Mouse (Mus musculus): ENCODE measurements around the gene Pds5b. TPM values are rescaled to one million over a fixed set of nuclear protein-coding genes. Genes with fewer than 3 reads are reported as not detected.
"Not testable (repeated sequence)": the region's sequence is repeated elsewhere in the genome, so short reads cannot be mapped to it uniquely, and the experiment has no call there.

Pds5b gene
- total RNA-seq, 2 experiments from 2014 or later, result 37.8 to 41.5 TPM

DNA sequence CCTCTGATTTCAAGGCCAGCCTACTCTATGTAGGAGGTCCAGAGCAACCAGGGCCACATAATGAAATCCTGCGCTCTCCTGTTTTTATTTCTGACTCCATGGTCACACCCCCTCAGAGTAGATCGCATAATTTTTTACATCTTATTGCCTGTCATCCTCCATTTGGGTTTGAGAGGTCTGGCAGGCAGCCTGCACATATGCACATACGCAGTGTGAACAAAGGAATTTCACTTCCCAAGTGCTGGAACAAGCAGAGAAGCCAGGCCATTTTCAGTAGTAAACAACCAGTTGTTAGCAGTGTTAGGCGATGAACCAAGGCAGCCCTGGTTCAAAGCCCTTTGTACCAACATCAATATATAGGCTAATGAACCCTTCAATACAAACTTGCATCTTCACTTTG lies 147.6 kb downstream of the Pds5b start:
- DNase-seq (ENCODE audit: low spot score in 2 of 2), result no peak

DNA sequence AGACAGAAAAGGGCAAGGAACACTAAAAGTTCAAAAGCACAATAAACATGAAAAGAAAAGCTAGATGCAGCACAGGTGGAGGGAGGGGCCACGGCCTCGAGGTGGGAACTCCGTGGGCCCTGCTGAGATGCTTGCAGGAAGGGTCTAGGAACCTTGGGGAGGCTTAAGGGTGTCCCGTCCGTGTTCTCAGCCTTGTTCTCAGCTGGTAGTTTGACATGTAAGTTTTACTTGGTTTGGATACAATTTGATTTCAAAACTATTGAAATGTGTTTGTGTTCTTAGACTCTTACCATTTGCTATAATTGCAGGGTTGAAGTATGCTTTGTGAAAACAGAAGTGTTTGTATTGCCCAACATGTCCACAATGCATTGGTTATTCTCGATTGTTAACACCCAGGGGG lies 149.2 kb downstream of the Pds5b start:
- DNase-seq (ENCODE audit: low spot score in 2 of 2), result no peak

DNA sequence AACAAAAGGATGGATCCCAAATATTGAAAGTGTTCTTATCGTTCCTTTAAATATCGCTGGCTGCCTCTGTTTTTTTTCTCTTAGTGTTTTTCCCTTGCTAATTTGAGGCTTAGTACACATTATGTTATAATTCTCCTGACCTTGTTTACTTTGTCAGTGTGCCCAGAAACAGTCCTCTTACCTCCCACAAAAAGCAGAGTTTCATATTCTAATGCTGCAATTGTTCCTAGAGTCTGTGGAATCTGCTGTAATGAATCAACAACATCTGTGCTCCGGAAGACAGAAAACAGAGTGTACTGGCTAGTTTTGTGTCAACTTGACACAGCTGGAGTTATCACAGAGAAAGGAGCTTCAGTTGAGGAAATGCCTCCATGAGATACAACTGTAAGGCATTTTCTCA lies 149.8 kb downstream of the Pds5b start:
- DNase-seq (ENCODE audit: low spot score in 2 of 2), result no peak

DNA sequence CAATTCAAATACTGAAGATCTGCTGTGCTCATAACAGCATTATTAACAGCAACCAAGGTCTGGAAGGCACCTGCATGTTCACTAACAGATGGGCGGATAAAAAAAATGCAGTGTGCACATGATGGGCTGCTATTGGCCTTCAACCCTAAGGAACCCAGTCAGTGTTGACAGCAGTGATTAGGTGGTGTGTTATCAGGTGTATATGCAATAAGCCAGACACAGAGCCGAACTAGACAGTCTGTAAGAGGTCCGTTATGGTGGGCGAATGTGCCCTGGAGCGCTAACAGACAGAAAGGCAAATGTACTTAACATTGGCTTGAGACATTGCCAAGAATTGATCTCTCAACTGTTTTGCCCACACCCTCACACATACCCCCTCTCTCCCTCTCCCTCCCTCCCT lies 156.0 kb downstream of the Pds5b start:
- no peak for DNase-seq (ENCODE audit: low spot score in 2 of 2)

DNA sequence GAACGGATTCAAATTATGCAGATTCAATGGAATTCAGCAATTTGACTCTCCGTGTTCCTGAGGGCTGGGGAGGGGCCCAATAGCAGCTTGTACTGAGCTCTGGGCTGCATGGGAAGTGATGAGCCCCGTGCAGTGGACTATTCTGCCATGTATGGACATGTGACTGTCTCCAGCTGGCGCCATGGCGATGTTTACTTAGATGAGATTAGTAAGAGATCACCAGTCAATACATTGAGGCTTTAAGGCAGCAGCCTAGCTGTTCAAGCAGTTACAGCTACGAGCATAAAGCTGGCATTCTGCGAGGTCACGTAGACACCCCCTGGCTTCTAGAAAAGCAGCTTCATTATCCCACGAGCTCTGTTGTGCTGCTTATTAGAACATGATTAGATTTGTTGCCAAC lies 157.2 kb downstream of the Pds5b start:
- DNase-seq (ENCODE audit: low spot score in 2 of 2), result no peak

DNA sequence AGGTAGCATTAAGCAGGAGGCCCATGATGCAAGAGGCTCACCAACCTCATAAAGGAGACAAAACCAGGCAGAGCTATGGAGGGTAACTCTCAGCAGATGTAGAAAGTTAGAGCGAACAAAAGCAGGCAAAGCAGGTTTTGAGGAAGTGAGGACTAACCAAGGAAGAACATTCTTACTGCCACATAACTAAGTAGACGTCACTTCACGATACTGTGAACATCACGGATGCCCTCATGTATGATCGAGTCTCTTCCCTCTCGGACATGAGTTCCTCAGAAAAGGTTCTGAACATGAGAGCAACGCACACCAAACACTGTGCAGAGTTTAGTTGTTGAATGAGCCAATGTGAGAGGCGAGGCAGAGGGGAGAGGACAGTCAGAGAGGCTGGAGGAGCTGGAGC lies 163.2 kb downstream of the Pds5b start:
- DNase-seq (ENCODE audit: low spot score in 2 of 2), result no peak

DNA sequence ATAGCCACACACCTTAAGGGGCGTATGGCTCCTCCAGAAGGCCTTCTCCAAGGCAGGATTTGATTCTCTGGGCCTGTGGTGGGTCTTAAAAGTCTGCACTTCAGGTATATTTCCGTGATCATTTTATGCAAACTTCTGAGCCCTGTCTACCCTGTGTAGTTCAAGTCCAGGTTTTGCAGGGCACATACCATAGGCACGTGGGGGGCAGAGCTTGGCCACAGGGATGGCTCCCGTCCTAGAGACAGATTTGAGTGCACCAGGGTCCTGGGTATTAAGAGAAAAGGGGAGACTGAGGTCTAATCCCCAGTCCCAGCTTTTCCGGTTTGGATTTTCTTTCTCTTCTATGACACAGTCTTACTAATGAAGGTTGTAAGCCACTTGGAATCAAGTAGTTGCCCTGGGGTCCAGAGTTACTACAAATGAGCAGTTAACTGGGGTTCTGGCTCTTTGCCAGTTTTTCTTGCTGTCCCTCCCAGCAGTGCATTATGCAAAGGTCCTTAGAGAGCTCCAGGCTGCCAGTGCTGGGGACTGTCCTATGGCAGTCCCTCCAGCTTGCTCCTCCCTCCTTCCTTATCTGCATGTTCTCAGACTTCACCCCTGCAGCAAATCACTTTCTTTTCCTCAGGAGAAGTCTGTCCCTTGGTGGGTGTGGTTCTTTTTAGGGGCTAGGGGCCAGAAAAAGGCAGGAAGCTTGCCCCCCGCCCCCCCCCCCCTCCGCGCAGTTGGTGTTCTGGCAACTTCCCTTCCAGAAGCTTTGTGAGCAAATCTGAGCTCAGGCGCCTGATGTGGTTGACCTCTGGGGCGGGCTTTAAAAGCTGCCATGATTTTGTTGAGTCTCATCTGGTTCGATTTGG lies 166.4 kb downstream of the Pds5b start:
- peak in 1 of 2 experiments; percentile 10 for DNase-seq (ENCODE audit: low spot score in 2 of 2)

DNA sequence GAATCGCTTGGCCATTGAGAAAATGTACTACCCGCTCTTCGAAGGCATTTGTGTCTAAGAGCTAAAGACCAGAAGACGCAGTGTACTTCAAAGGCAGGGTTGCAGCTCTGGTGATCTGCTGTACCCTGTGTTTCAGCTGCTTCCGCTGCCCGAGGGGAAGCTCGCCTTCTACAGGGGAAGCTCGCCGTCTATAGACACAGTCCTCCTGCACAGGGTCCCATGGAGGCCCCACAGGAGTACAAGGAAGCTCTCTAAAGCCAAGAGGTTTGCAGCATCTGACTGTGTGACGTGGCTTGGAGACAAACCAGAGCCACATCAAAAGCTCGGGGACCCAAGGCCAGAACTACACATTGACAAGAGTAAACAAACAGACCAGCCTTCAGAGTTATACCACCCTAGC lies 167.1 kb downstream of the Pds5b start:
- DNase-seq (ENCODE audit: low spot score in 2 of 2), result no peak

DNA sequence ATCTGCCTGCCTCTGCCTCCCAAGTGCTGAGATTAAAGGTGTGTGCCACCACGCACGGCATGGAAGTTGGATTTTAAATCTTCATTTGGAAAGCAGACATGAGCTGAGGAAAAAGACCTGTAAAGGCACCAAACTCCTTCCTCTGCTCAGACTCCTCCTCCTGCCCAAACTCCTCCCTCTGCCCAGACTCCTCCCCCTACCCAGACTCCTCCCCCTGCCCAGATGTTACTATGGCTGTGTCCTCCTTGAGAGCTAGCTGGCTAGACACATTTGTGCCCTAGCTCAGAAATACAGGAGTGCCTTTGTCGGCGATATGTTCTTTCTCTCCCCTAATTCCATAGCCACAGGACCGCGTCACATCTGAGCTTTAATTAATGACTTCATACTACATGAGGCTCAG lies 172.4 kb downstream of the Pds5b start:
- DNase-seq (ENCODE audit: low spot score in 2 of 2), result no peak

DNA sequence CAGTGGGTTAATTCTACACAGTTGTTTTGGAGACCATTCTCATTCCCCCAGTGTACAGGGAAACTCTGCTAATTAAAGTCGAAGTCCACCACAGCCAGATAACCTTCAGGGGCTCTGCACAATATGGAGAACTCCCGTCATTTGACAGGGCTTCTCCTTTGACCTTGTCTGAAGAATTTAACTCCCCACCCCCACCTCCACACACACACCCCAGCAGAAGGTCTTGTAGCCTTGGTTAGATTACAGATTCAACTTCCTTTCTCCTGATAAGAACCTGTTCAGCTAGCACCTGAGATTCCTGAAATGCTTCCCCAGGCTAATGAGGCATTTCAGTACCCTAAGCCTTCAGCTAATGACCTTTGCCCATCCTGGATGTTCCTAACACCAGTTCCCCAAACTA lies 177.3 kb downstream of the Pds5b start:
- DNase-seq (ENCODE audit: low spot score in 2 of 2), result no peak

DNA sequence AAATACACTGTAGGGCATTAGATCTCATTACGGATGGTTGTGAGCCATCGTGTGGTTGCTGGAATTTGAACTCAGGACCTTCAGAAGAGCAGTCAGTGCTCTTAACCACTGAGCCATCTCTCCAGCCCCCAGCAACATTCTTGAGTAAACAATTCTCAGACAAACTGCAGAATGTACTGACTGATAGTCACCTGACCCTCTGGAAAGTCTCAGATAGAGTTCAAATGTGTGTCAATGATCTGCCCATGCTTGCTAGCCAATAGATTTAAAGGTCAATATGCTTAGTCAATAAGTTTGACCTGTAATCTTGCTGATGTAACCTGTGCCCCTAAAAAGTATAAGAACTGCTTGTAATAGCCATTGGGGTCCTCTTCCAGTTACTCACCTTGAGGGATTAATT lies 178.6 kb downstream of the Pds5b start:
- not testable (repeated sequence) for DNase-seq (ENCODE audit: low spot score in 2 of 2)

DNA sequence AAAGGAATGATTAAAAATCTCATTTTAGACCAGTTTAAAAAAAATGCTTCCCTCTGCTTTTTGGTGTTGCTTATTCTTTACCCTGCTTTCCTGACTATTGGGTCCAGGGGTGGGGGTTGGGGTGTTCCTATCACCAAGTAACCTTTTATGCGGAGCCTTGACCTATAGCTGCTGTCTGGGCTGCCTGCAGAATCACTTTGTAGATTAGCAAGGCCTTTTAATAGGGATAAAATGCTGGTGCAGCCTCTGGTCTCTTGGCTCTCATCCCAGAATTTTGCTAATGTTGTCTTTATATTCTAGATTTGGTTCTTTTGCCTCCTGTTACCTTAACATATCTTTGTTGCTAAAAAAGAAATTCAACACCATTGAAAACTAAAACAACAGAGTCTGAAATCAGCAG lies 181.0 kb downstream of the Pds5b start:
- no peak for DNase-seq (ENCODE audit: low spot score in 2 of 2)

DNA sequence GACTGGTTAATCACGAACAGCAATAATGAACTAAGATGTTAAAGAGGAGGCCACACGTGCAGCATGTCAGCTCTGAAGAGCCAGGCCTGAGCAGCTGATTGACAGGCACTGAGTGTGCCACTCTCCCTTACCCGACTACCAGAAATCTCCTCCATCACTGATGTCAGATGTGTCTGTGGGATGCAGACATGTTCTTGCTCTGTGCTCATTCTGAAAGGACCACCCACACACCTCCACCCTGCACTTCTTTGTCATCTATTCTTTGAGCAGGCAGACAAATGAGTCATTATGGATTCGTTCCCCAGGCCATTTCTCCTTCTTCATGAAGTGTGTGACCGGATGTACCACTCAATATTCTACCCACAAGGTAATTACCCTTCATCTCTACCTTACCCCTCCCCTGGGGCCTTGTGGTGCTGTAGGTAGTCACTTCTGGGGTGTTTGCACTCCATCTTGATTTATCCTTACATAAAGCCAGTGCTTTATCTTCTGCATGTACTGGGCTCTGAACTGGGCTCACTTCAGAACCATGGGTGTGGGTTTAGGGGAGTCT lies 186.2 kb downstream of the Pds5b start:
- no peak for DNase-seq (ENCODE audit: low spot score in 2 of 2)

Other genes starting within 250 kb of the Pds5b start
- gene Zar1l, start 155.6 kb upstream of the Pds5b start, total RNA-seq (2021), result not detected
- gene Brca2, start 151.1 kb upstream of the Pds5b start, total RNA-seq (2021), result 10 to 100 TPM; 25.3 to 27.3 TPM
- 10 to 100 TPM; 45.1 to 50.1 TPM for gene N4bp2l1, start 76.6 kb upstream of the Pds5b start, total RNA-seq (2021)
- 100 to 1,000 TPM; 116 to 123 TPM for gene N4bp2l2, start 7.6 kb upstream of the Pds5b start, total RNA-seq (2021)